Comparison of ENCODE assay signal across 8 mouse cellular contexts in genomic region chr19:4294381-4295097, GRCm38 (mm10). TPM values are rescaled to one million over a fixed set of nuclear protein-coding genes. Genes with fewer than 3 reads are reported as not detected.
A peak's percentile ranks its signal among the peaks of the same experiment; 100 is the strongest.
DNase-seq lines count a peak whose midpoint lies in the region; ATAC-seq and TF ChIP-seq lines count a peak whose summit lies in the region.

No protein-coding gene starts in this region.

- no peak overlapping the region for H3K4me3 ChIP-seq in hindbrain, embryonic 15.5 days
- H3K4me3 ChIP-seq in hindbrain, embryonic 14.5 days (replicated peaks; ENCODE audit: low read length), result no peak overlapping the region
- peak overlapping the region; percentile 22; the same call in 1 of the 2 replicates for H3K4me3 ChIP-seq in bone marrow macrophage, adult 2 months (ENCODE audit: insufficient read depth, low read length)
- no peak overlapping the region for H3K4me3 ChIP-seq in liver, embryonic 12.5 days
- H3K4me3 ChIP-seq in small intestine, adult 2 months (ENCODE audit: low read depth, low read length), result no peak overlapping the region

- no peak overlapping the region for H3K4me2 ChIP-seq in hindbrain, embryonic 15.5 days
- no peak overlapping the region for H3K4me2 ChIP-seq in hindbrain, embryonic 14.5 days (replicated peaks)
- H3K4me2 ChIP-seq in liver, embryonic 12.5 days, result peak overlapping the region; percentile 49

- peaks cover 3% of the 10 kb centered on the region for H3K4me1 ChIP-seq in hindbrain, embryonic 15.5 days (replicated peaks)
- no peaks in the 10 kb centered on the region for H3K4me1 ChIP-seq in hindbrain, embryonic 14.5 days (replicated peaks; ENCODE audit: control insufficient read depth, insufficient read depth, low read length)
- peaks cover 56% of the 10 kb centered on the region for H3K4me1 ChIP-seq in bone marrow macrophage, adult 2 months (ENCODE audit: control insufficient read depth, insufficient read depth, low read length)
- H3K4me1 ChIP-seq in liver, embryonic 12.5 days, result peaks cover 56% of the 10 kb centered on the region
- peaks cover 22% of the 10 kb centered on the region for H3K4me1 ChIP-seq in small intestine, adult 2 months (ENCODE audit: control insufficient read depth, insufficient read depth, insufficient read length, low read length)

- DNase-seq in hindbrain, embryonic 14.5 days (ENCODE audit: low spot score), result no peak
- peak; percentile 71 for DNase-seq in heart, postnatal 25 days (ENCODE audit: low spot score)
- no peak for DNase-seq in left cerebral cortex, postnatal 4 days
- no peak for DNase-seq in cerebellum, adult 11-12 months

- 72% methylated on average over 14 of the region's 14 CpGs for WGBS in hindbrain, embryonic 15.5 days
- 75% methylated on average over 14 of the region's 14 CpGs for WGBS in hindbrain, embryonic 14.5 days
- 38% methylated on average over 14 of the region's 14 CpGs for WGBS in liver, embryonic 12.5 days (ENCODE audit: insufficient replicate concordance)
- WGBS in small intestine, adult 2 months, result 67% methylated on average over 14 of the region's 14 CpGs

- H3K27ac ChIP-seq in hindbrain, embryonic 15.5 days (replicated peaks), result 0 out of 2 replicates have a peak overlapping the region, but pooled peaks have one; percentile 25
- H3K27ac ChIP-seq in hindbrain, embryonic 14.5 days, result no peak overlapping the region
- H3K27ac ChIP-seq in bone marrow macrophage, adult 2 months (ENCODE audit: insufficient read depth, low read depth, low read length), result peak overlapping the region; percentile 95
- H3K27ac ChIP-seq in liver, embryonic 12.5 days, result peak overlapping the region; percentile 63
- H3K27ac ChIP-seq in small intestine, adult 2 months (ENCODE audit: insufficient read depth, low read depth, low read length), result peak overlapping the region; percentile 74

- H3K36me3 ChIP-seq in hindbrain, embryonic 15.5 days, result peaks cover 35% of the 10 kb centered on the region
- peaks cover 42% of the 10 kb centered on the region for H3K36me3 ChIP-seq in hindbrain, embryonic 14.5 days (replicated peaks; ENCODE audit: control insufficient read depth, insufficient read depth)
- H3K36me3 ChIP-seq in liver, embryonic 12.5 days, result peaks cover 83% of the 10 kb centered on the region
- H3K36me3 ChIP-seq in small intestine, adult 2 months (ENCODE audit: control insufficient read depth, insufficient read depth, low read length), result peaks cover 34% of the 10 kb centered on the region

- TF ChIP-seq CTCF in bone marrow macrophage, adult 2 months (IDR thresholded peaks at IDR 0.05; ENCODE audit: low read depth, low read length), result no peak
- no peak for TF ChIP-seq CTCF in small intestine, adult 2 months (IDR thresholded peaks at IDR 0.05; ENCODE audit: extremely low read depth, insufficient read length, insufficient replicate concordance, low read depth, low read length)

- intact Hi-C loops in heart, postnatal 25 days (cut with DNase I), result no loop called here
- intact Hi-C loops in left cerebral cortex, postnatal 4 days (cut with DNase I), result no loop called here

- no peak for TF ChIP-seq POLR2A in bone marrow macrophage, adult 2 months (IDR thresholded peaks at IDR 0.05; ENCODE audit: borderline replicate concordance, low read depth, low read length)
- TF ChIP-seq POLR2A in small intestine, adult 2 months (IDR thresholded peaks at IDR 0.05; ENCODE audit: low read depth, low read length), result no peak

- H3K9me3 ChIP-seq in hindbrain, embryonic 15.5 days, result no peaks in the 10 kb centered on the region
- H3K9me3 ChIP-seq in hindbrain, embryonic 14.5 days (ENCODE audit: control insufficient read depth, low read length), result no peaks in the 10 kb centered on the region
- no peaks in the 10 kb centered on the region for H3K9me3 ChIP-seq in liver, embryonic 12.5 days (replicated peaks)

- H3K9ac ChIP-seq in hindbrain, embryonic 15.5 days, result no peak overlapping the region
- no peak overlapping the region for H3K9ac ChIP-seq in hindbrain, embryonic 14.5 days
- no peak overlapping the region for H3K9ac ChIP-seq in liver, embryonic 12.5 days

- no peak for ATAC-seq in hindbrain, embryonic 15.5 days (ENCODE audit: low FRiP score, low read depth)
- ATAC-seq in hindbrain, embryonic 14.5 days (ENCODE audit: low FRiP score), result no peak
- peak; percentile 58 for ATAC-seq in liver, embryonic 12.5 days

- no peaks in the 10 kb centered on the region for H3K27me3 ChIP-seq in hindbrain, embryonic 15.5 days
- H3K27me3 ChIP-seq in hindbrain, embryonic 14.5 days (ENCODE audit: control insufficient read depth, insufficient read depth, low read length), result no peaks in the 10 kb centered on the region
- no peaks in the 10 kb centered on the region for H3K27me3 ChIP-seq in liver, embryonic 12.5 days (replicated peaks)
- no peaks in the 10 kb centered on the region for H3K27me3 ChIP-seq in small intestine, adult 2 months (ENCODE audit: control insufficient read depth, insufficient read depth, low read length)

RNA-seq across cellular contexts. Expression of gene Grk2, which starts 11.5 kb away (rescaled TPM):
- 25.7 and 31.9 TPM in 2 replicates for polyA plus RNA-seq in hindbrain, embryonic 15.5 days (2015; fragmentation: Nextera tagmentation; extraction: Ambion mirVana)
- polyA plus RNA-seq in hindbrain, embryonic 14.5 days (2014; fragmentation: Nextera tagmentation; extraction: Ambion mirVana), result 29.2 and 30.4 TPM in 2 replicates
- 250 and 278 TPM in 2 replicates for polyA plus RNA-seq in bone marrow macrophage, adult 2 months (2012; ENCODE audit: insufficient read depth, insufficient read length, missing spikeins)
- total RNA-seq in heart, postnatal 25 days (2021), result 10 to 100 TPM; 49.3 to 57.9 TPM
- 15.7 and 17.9 TPM in 2 replicates for polyA plus RNA-seq in liver, embryonic 12.5 days (2016; fragmentation: Nextera tagmentation; extraction: Ambion mirVana)
- 64.0 and 128 TPM in 2 replicates for polyA plus RNA-seq in small intestine, adult 2 months (2012; rRNA removed)
- 100 to 1,000 TPM; 143 to 167 TPM for total RNA-seq in left cerebral cortex, postnatal 4 days (2021)

RNA-seq across cellular contexts. Expression of gene Ankrd13d, which starts 11.6 kb away (rescaled TPM):
- polyA plus RNA-seq in hindbrain, embryonic 15.5 days (2015; fragmentation: Nextera tagmentation; extraction: Ambion mirVana), result 58.3 and 63.4 TPM in 2 replicates
- polyA plus RNA-seq in hindbrain, embryonic 14.5 days (2014; fragmentation: Nextera tagmentation; extraction: Ambion mirVana), result 50.7 and 56.6 TPM in 2 replicates
- 21.8 TPM in 2 replicates for polyA plus RNA-seq in bone marrow macrophage, adult 2 months (2012; ENCODE audit: insufficient read depth, insufficient read length, missing spikeins)
- 1 to 10 TPM; 1.2 to 1.5 TPM for total RNA-seq in heart, postnatal 25 days (2021)
- polyA plus RNA-seq in liver, embryonic 12.5 days (2016; fragmentation: Nextera tagmentation; extraction: Ambion mirVana), result 0.99 and 1.4 TPM in 2 replicates
- polyA plus RNA-seq in small intestine, adult 2 months (2012; rRNA removed), result 1.1 and 1.8 TPM in 2 replicates
- 10 to 100 TPM; 98.4 to 99.3 TPM for total RNA-seq in left cerebral cortex, postnatal 4 days (2021)

RNA-seq across cellular contexts. Expression of gene Ssh3, which starts 25.6 kb away (rescaled TPM):
- polyA plus RNA-seq in hindbrain, embryonic 15.5 days (2015; fragmentation: Nextera tagmentation; extraction: Ambion mirVana), result 15.9 and 18.5 TPM in 2 replicates
- polyA plus RNA-seq in hindbrain, embryonic 14.5 days (2014; fragmentation: Nextera tagmentation; extraction: Ambion mirVana), result 12.9 and 13.4 TPM in 2 replicates
- polyA plus RNA-seq in bone marrow macrophage, adult 2 months (2012; ENCODE audit: insufficient read depth, insufficient read length, missing spikeins), result 84.2 and 87.6 TPM in 2 replicates
- total RNA-seq in heart, postnatal 25 days (2021), result 1 to 10 TPM; 5.8 to 6.6 TPM
- 2.2 and 2.6 TPM in 2 replicates for polyA plus RNA-seq in liver, embryonic 12.5 days (2016; fragmentation: Nextera tagmentation; extraction: Ambion mirVana)
- polyA plus RNA-seq in small intestine, adult 2 months (2012; rRNA removed), result 72.2 and 105 TPM in 2 replicates
- 10 to 100 TPM; 71.0 to 74.6 TPM for total RNA-seq in left cerebral cortex, postnatal 4 days (2021)
